Mouse (Mus musculus): Measurements from ENCODE around the gene Fgfrl1. TPM values are rescaled to one million over a fixed set of nuclear protein-coding genes. Genes with fewer than 3 reads are reported as not detected.

Gene Fgfrl1
- polyA plus RNA-seq, 1 experiment from 2014 or later: 36.3 TPM

- Histone ChIP-seq H3K9me3 (no peaks in the 10 kb centered on the region), H3K9ac (peak within 1 kb of the TSS; percentile 72), H3K4me1 (peaks cover 18% of the 10 kb centered on the region), H3K36me3 (peaks cover 10% of the 10 kb centered on the region; the same call in 1 of the 2 replicates), H3K27me3 (no peaks in the 10 kb centered on the region), H3K4me2 (peak within 1 kb of the TSS; percentile 81), H3K27ac (peak within 1 kb of the TSS; percentile 82), H3K4me3 (peak within 1 kb of the TSS; percentile 58)
- ATAC-seq (ENCODE audit: borderline replicate concordance, extremely low read depth, low FRiP score, low TSS enrichment): peak; percentile 81
- 4% methylated on average over 43 of the region's 43 CpGs for WGBS
Observed at GRCm38 (mm10) chr5:108668977-108669936, 22.9 kb upstream of the Fgfrl1 start, which contains the start of gene Dgkq. TSS of gene Dgkq (minus strand) at chr5:108669672.

GRCm38 (mm10) chr5:108669986-108670385 is 22.2 kb upstream of the Fgfrl1 start:
- 67% methylated on average over 9 of the region's 9 CpGs for WGBS
- peak overlapping the region; percentile 81 for H3K4me2 ChIP-seq
- no peak overlapping the region for H3K9ac ChIP-seq

GRCm38 (mm10) chr5:108670785-108671184 is 21.4 kb upstream of the Fgfrl1 start:
- no peak for ATAC-seq (ENCODE audit: borderline replicate concordance, extremely low read depth, low FRiP score, low TSS enrichment)
- Histone ChIP-seq H3K4me3 (no peak overlapping the region), H3K36me3 (peaks cover 10% of the 10 kb centered on the region; the same call in 1 of the 2 replicates), H3K9me3 (no peaks in the 10 kb centered on the region), H3K4me2 (no peak overlapping the region), H3K27me3 (no peaks in the 10 kb centered on the region), H3K9ac (no peak overlapping the region), H3K27ac (no peak overlapping the region), H3K4me1 (peaks cover 18% of the 10 kb centered on the region)

More at GRCm38 (mm10) chr5:108669986-108670385, 22.2 kb upstream of the Fgfrl1 start:
- peak overlapping the region; percentile 58; the same call in 1 of the 2 replicates for H3K4me3 ChIP-seq
- H3K27me3 ChIP-seq: no peaks in the 10 kb centered on the region
- peak; percentile 10; the same call in 1 of the 2 replicates for ATAC-seq (ENCODE audit: borderline replicate concordance, extremely low read depth, low FRiP score, low TSS enrichment)
- peaks cover 18% of the 10 kb centered on the region for H3K4me1 ChIP-seq
- H3K27ac ChIP-seq: no peak overlapping the region
- peaks cover 10% of the 10 kb centered on the region; the same call in 1 of the 2 replicates for H3K36me3 ChIP-seq
- H3K9me3 ChIP-seq: no peaks in the 10 kb centered on the region

GRCm38 (mm10) chr5:108671757-108672156 is 20.4 kb upstream of the Fgfrl1 start:
- 90% methylated on average over 12 of the region's 12 CpGs for WGBS
- Histone ChIP-seq H3K27ac (no peak overlapping the region), H3K4me3 (no peak overlapping the region), H3K36me3 (peaks cover 10% of the 10 kb centered on the region; the same call in 1 of the 2 replicates), H3K4me1 (peaks cover 20% of the 10 kb centered on the region), H3K9ac (no peak overlapping the region), H3K4me2 (no peak overlapping the region), H3K27me3 (no peaks in the 10 kb centered on the region), H3K9me3 (no peaks in the 10 kb centered on the region)
- ATAC-seq (ENCODE audit: borderline replicate concordance, extremely low read depth, low FRiP score, low TSS enrichment): no peak

GRCm38 (mm10) chr5:108674624-108675023 is 17.6 kb upstream of the Fgfrl1 start:
- Histone ChIP-seq H3K9ac (no peak overlapping the region), H3K4me1 (peaks cover 25% of the 10 kb centered on the region), H3K36me3 (peaks cover 10% of the 10 kb centered on the region; the same call in 1 of the 2 replicates), H3K27me3 (no peaks in the 10 kb centered on the region), H3K4me2 (no peak overlapping the region), H3K4me3 (no peak overlapping the region), H3K9me3 (no peaks in the 10 kb centered on the region), H3K27ac (no peak overlapping the region)
- WGBS: 67% methylated on average over 2 of the region's 2 CpGs
- no peak for ATAC-seq (ENCODE audit: borderline replicate concordance, extremely low read depth, low FRiP score, low TSS enrichment)

GRCm38 (mm10) chr5:108675251-108675816 is 16.8 kb upstream of the Fgfrl1 start, which contains the start of gene Slc26a1:
TSS of gene Slc26a1 (minus strand) at chr5:108675569.
- Histone ChIP-seq H3K27ac (no peak within 1 kb of the TSS), H3K9me3 (no peaks in the 10 kb centered on the region), H3K9ac (no peak within 1 kb of the TSS), H3K4me3 (no peak within 1 kb of the TSS), H3K4me2 (no peak within 1 kb of the TSS), H3K4me1 (peaks cover 18% of the 10 kb centered on the region), H3K27me3 (no peaks in the 10 kb centered on the region), H3K36me3 (peaks cover 10% of the 10 kb centered on the region; the same call in 1 of the 2 replicates)
- ATAC-seq (ENCODE audit: borderline replicate concordance, extremely low read depth, low FRiP score, low TSS enrichment): no peak
- 58% methylated on average over 9 of the region's 9 CpGs for WGBS

- H3K4me2 ChIP-seq: peak overlapping the region; percentile 56
- peaks cover 5% of the 10 kb centered on the region; the same call in 1 of the 2 replicates for H3K36me3 ChIP-seq
- H3K4me1 ChIP-seq: peaks cover 15% of the 10 kb centered on the region
- H3K4me3 ChIP-seq: peak overlapping the region; percentile 33
- no peaks in the 10 kb centered on the region for H3K27me3 ChIP-seq
- WGBS: 17% methylated on average over 5 of the region's 5 CpGs
- H3K9ac ChIP-seq: peak overlapping the region; percentile 14; the same call in 1 of the 2 replicates
- H3K27ac ChIP-seq: peak overlapping the region; percentile 72; the same call in 1 of the 2 replicates
- no peaks in the 10 kb centered on the region for H3K9me3 ChIP-seq
- ATAC-seq (ENCODE audit: borderline replicate concordance, extremely low read depth, low FRiP score, low TSS enrichment): no peak; the same call in 1 of the 2 replicates
Observed at GRCm38 (mm10) chr5:108676772-108677498, 15.2 kb upstream of the Fgfrl1 start.

GRCm38 (mm10) chr5:108677605-108678295 is 14.4 kb upstream of the Fgfrl1 start:
- H3K27ac ChIP-seq: peak overlapping the region; percentile 72
- H3K4me2 ChIP-seq: peak overlapping the region; percentile 56
- WGBS: 3% methylated on average over 25 of the region's 25 CpGs
- no peaks in the 10 kb centered on the region for H3K27me3 ChIP-seq
- H3K4me1 ChIP-seq: peaks cover 15% of the 10 kb centered on the region
- H3K9me3 ChIP-seq: no peaks in the 10 kb centered on the region
- H3K9ac ChIP-seq: peak overlapping the region; percentile 14
- ATAC-seq (ENCODE audit: borderline replicate concordance, extremely low read depth, low FRiP score, low TSS enrichment): peak; percentile 78
- peak overlapping the region; percentile 33 for H3K4me3 ChIP-seq
- H3K36me3 ChIP-seq: no peaks in the 10 kb centered on the region

GRCm38 (mm10) chr5:108678296-108678854 is 13.8 kb upstream of the Fgfrl1 start:
- no peak overlapping the region for H3K4me3 ChIP-seq
- H3K9me3 ChIP-seq: no peaks in the 10 kb centered on the region
- no peak overlapping the region for H3K27ac ChIP-seq
- ATAC-seq (ENCODE audit: borderline replicate concordance, extremely low read depth, low FRiP score, low TSS enrichment): no peak
- peaks cover 15% of the 10 kb centered on the region for H3K4me1 ChIP-seq
- no peaks in the 10 kb centered on the region for H3K27me3 ChIP-seq
- no peak overlapping the region for H3K9ac ChIP-seq
- H3K4me2 ChIP-seq: no peak overlapping the region
- WGBS: 82% methylated on average over 6 of the region's 6 CpGs
- H3K36me3 ChIP-seq: no peaks in the 10 kb centered on the region

- Histone ChIP-seq H3K27me3 (no peaks in the 10 kb centered on the region), H3K36me3 (no peaks in the 10 kb centered on the region), H3K4me2 (no peak overlapping the region), H3K9me3 (no peaks in the 10 kb centered on the region), H3K4me3 (no peak overlapping the region), H3K9ac (no peak overlapping the region), H3K27ac (no peak overlapping the region), H3K4me1 (peaks cover 15% of the 10 kb centered on the region)
- no peak for ATAC-seq (ENCODE audit: borderline replicate concordance, extremely low read depth, low FRiP score, low TSS enrichment)
- 54% methylated on average over 3 of the region's 3 CpGs for WGBS
Observed at GRCm38 (mm10) chr5:108679909-108680308, 12.3 kb upstream of the Fgfrl1 start.

Measured in lung, embryonic 15.5 days (tissue).